Mouse (Mus musculus) bone marrow macrophage, adult 2 months (primary cell): ENCODE measurements around the gene Hnrnpf.

Experiments used
- CTCF ChIP-seq: IDR thresholded peaks from 2 replicates; pipeline ENCODE4 v1.5.1; 2012; ENCODE audit warnings: low read depth, mild to moderate bottlenecking, low read length, moderate library complexity
- POLR2A ChIP-seq: IDR thresholded peaks from 2 replicates; pipeline ENCODE4 v1.6.1; 2012; ENCODE audit warnings: mild to moderate bottlenecking, low read depth, low read length, borderline replicate concordance

- TF ChIP-seq CTCF (no peak), POLR2A (no peak)
Observed at GRCm38 (mm10) chr6:117937222-117937932, 37.3 kb downstream of the Hnrnpf start, which contains the start of gene Fxyd4.
